Mouse (Mus musculus) bone marrow, adult 2 months (tissue): Measurements from ENCODE around the gene Eid3.

Experiments used
- CTCF ChIP-seq: fragments of 200-500 bp; IDR thresholded peaks from 2 replicates; pipeline ENCODE4 v1.5.1; 2011; ENCODE audit warnings: low read length, control low read depth; ENCODE audit not compliant: control insufficient read depth, insufficient read depth
- POLR2A ChIP-seq: fragments of 200-500 bp; IDR thresholded peaks from 2 replicates; pipeline ENCODE4 v1.6.1; 2011; ENCODE audit warnings: low read depth, mild to moderate bottlenecking, control low read depth, low read length, borderline replicate concordance; ENCODE audit not compliant: control insufficient read depth

GRCm38 (mm10) chr10:82909382-82909781 is 43.0 kb downstream of the Eid3 start:
- TF ChIP-seq POLR2A (no peak), CTCF (peak; percentile 68)
